Mouse (Mus musculus) brain, embryonic 14.5 days (tissue): Measurements from ENCODE around the gene Opcml.

Experiments used
- CTCF ChIP-seq: fragments of 200-500 bp; IDR thresholded peaks from 2 replicates; pipeline ENCODE4 v1.5.1; 2012; ENCODE audit warnings: inconsistent platforms, mild to moderate bottlenecking, moderate library complexity, borderline replicate concordance; ENCODE audit not compliant: insufficient read depth, insufficient read length; ENCODE audit errors: extremely low read depth
- POLR2A ChIP-seq: fragments of 200-500 bp; IDR thresholded peaks from 2 replicates; pipeline ENCODE4 v1.6.1; 2012; ENCODE audit warnings: mild to moderate bottlenecking, inconsistent platforms, borderline replicate concordance; ENCODE audit not compliant: poor library complexity, insufficient read depth, insufficient read length, severe bottlenecking; ENCODE audit errors: extremely low read depth

- TF ChIP-seq POLR2A (no peak), CTCF (no peak)
Measured at GRCm38 (mm10) chr9:27923945-27924825, 133.6 kb downstream of the Opcml start.
